Comparison of ENCODE assay signal across 8 mouse cellular contexts in genomic region chr7:97480821-97481339, GRCm38 (mm10). TPM values are rescaled to one million over a fixed set of nuclear protein-coding genes. Genes with fewer than 3 reads are reported as not detected.
DNase-seq lines count a peak whose midpoint lies in the region; ATAC-seq lines count a peak whose summit lies in the region.

TSS of gene Ints4 (plus strand) at chr7:97480956.

- DNase-seq in adipocyte (ENCODE audit: low spot score), result peak; percentile 95
- DNase-seq in embryo, embryonic 10 days (ENCODE audit: low spot score), result peak; percentile 96
- DNase-seq in gastrocnemius, postnatal 10 days, result peak; percentile 83
- peak; percentile 92 for DNase-seq in induced T-regulatory cell, adult 2 months (ENCODE audit: low read depth)
- peak; percentile 88 to 94 for DNase-seq in left cerebral cortex, adult 9 months (ENCODE audit: low spot score in 2 of 2)
- peak; percentile 83 for DNase-seq in right cerebral cortex, postnatal 14 days
- peak; percentile 86 to 92 for DNase-seq in urinary bladder, postnatal 36 days (ENCODE audit: low spot score in 2 of 2)

- ATAC-seq in megakaryocyte progenitor cell, adult 5-6 weeks (replicated peaks; ENCODE audit: poor library complexity), result peak; percentile 99

RNA-seq across cellular contexts. Expression of gene Ints4, which starts in this region (rescaled TPM):
- total RNA-seq in gastrocnemius, postnatal 10 days (2021), result 10 to 100 TPM; 27.2 to 27.3 TPM
- total RNA-seq in megakaryocyte progenitor cell, adult 5-6 weeks (2015), result 80.7 and 124 TPM in 2 replicates
- total RNA-seq in megakaryocyte progenitor cell, adult 5-6 weeks (2017), result 44.6 and 62.6 TPM in 2 replicates

Comparison
In these comparisons a context has a peak if more than half of its experiments do, and no peak if none do; other contexts are left out.
1. Peak in every context shown above with its lines: DNase-seq and ATAC-seq.